Mouse (Mus musculus) kidney, postnatal 10 days (tissue): Measurements from ENCODE around the gene Casp8ap2.

Experiments
- DNase-seq: peaks from one replicate; pipeline ENCODE4 v3.0.0; 2021; ENCODE audit warnings: mixed read lengths

Casp8ap2 gene

GRCm38 (mm10) chr4:32669825-32670224 is 54.6 kb downstream of the Casp8ap2 start:
- no peak for DNase-seq

GRCm38 (mm10) chr4:32674025-32674424 is 58.8 kb downstream of the Casp8ap2 start:
- DNase-seq: no peak

GRCm38 (mm10) chr4:32677471-32677870 is 62.2 kb downstream of the Casp8ap2 start:
- no peak for DNase-seq

GRCm38 (mm10) chr4:32680843-32681242 is 65.6 kb downstream of the Casp8ap2 start:
- no peak for DNase-seq

- DNase-seq: no peak
Measured at GRCm38 (mm10) chr4:32682471-32682870, 67.2 kb downstream of the Casp8ap2 start.

- no peak for DNase-seq
Measured at GRCm38 (mm10) chr4:32683061-32683582, 67.9 kb downstream of the Casp8ap2 start.
